Mouse (Mus musculus): ENCODE measurements at regions not wholly inside any gene's neighbourhood (a gene's known extent, or its start where the extent isn't known, plus 50 kb on each side); places are given as distances from the start of the nearest gene placed in this dataset.
"Not testable (repeated sequence)": the region's sequence is repeated elsewhere in the genome, so short reads cannot be mapped to it uniquely, and the experiment has no call there.

GRCm38 (mm10) chr6:5663433-5664175, 61.8 kb upstream of the Dync1i1 start:
- no peak for DNase-seq (ENCODE audit: low spot score in 2 of 2)

- peak; percentile 85 to 88 for DNase-seq (ENCODE audit: low spot score in 2 of 2)
These were observed 80.2 kb upstream of the Dync1i1 start for GRCm38 (mm10) chr6:5645150-5645732.

- no peak for DNase-seq (ENCODE audit: low spot score in 2 of 2)
These were observed 91.2 kb upstream of the Dync1i1 start for GRCm38 (mm10) chr6:5634222-5634621.

- peak; percentile 57 to 70 for DNase-seq (ENCODE audit: low spot score in 2 of 2)
These were observed 92.3 kb upstream of the Dync1i1 start for GRCm38 (mm10) chr6:5633036-5633708.

- DNase-seq (ENCODE audit: low spot score in 2 of 2) = no peak
These were observed 101.4 kb upstream of the Dync1i1 start for GRCm38 (mm10) chr6:5624085-5624484.

GRCm38 (mm10) chr6:5621582-5621981, 103.9 kb upstream of the Dync1i1 start:
- no peak for DNase-seq (ENCODE audit: low spot score in 2 of 2)

- no peak for DNase-seq (ENCODE audit: low spot score in 2 of 2)
These were observed 97.9 kb upstream of the Pdk4 start for GRCm38 (mm10) chr6:5594011-5594410.

GRCm38 (mm10) chr6:5589635-5590034, 93.5 kb upstream of the Pdk4 start:
- DNase-seq (ENCODE audit: low spot score in 2 of 2) = peak; percentile 67 to 79

GRCm38 (mm10) chr6:5582923-5583525, 86.9 kb upstream of the Pdk4 start:
- DNase-seq (ENCODE audit: low spot score in 2 of 2) = no peak

- not testable (repeated sequence) for DNase-seq (ENCODE audit: low spot score in 2 of 2)
These were observed 80.8 kb upstream of the Pdk4 start for GRCm38 (mm10) chr6:5576891-5577290.

- no peak for DNase-seq (ENCODE audit: low spot score in 2 of 2)
These were observed 70.5 kb upstream of the Pdk4 start for GRCm38 (mm10) chr6:5566582-5566981.

- DNase-seq (ENCODE audit: low spot score in 2 of 2) = no peak
These were observed 68.9 kb upstream of the Pdk4 start for GRCm38 (mm10) chr6:5565049-5565448.

GRCm38 (mm10) chr6:5553703-5554394, 57.7 kb upstream of the Pdk4 start:
- no peak for DNase-seq (ENCODE audit: low spot score in 2 of 2)

- DNase-seq (ENCODE audit: low spot score in 2 of 2) = no peak
These were observed 54.0 kb upstream of the Pdk4 start for GRCm38 (mm10) chr6:5550067-5550466.

Measured in layer of hippocampus, postnatal 10 days (tissue).